Mouse (Mus musculus) lung, adult 2 months (tissue): ENCODE data around the gene Dbx2.

ENCODE experiments used
- CTCF ChIP-seq: fragments of 200-500 bp; IDR thresholded peaks from 2 replicates; pipeline ENCODE4 v1.5.1; 2011; ENCODE audit warnings: mild to moderate bottlenecking, low read length, control low read depth; ENCODE audit not compliant: insufficient read depth
- POLR2A ChIP-seq: fragments of 200-500 bp; IDR thresholded peaks from 2 replicates; pipeline ENCODE4 v1.6.1; 2011; ENCODE audit warnings: low read depth, mild to moderate bottlenecking, control low read depth, low read length, borderline replicate concordance; ENCODE audit errors: extremely low read depth

- TF ChIP-seq CTCF (no peak), POLR2A (no peak)
Measured at GRCm38 (mm10) chr15:95654211-95654897, 1.4 kb downstream of the Dbx2 start.
